Mouse (Mus musculus) spleen, postnatal 4 days (tissue): Measurements from ENCODE around the gene Olfr1390.
"Not testable (repeated sequence)": the region's sequence is repeated elsewhere in the genome, so short reads cannot be mapped to it uniquely, and the experiment has no call there.

Source experiments
- DNase-seq, 2 experiments: peaks; one replicate each; pipeline ENCODE4 v3.0.0; 2022; ENCODE audit warnings: low spot score in 2 of 2

Gene Olfr1390

DNA sequence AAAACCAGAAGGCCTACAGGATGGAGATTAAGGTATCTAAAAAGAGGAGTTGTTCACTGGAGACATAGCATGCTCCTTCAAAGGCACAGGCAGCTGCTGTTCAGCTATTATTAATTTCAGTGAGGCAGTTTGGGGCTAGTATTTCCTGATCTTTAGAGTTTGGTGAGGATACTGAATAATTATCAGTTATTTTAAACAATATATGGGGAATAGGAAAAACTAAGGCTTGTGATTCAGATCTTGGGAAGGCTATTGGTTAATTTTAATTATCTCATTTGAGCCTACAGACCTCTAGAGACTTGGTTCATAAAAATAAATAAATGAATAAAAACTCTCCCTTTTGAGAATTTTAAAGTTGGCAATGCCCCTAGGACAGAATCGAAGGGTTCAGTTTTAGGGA lies at the start of gene Olfr1390:
Olfr1390 (plus strand) TSS at position 301 of the 400 bp plus-strand sequence.
- DNase-seq, result no peak

- peak in 1 of 2 experiments; percentile 25 for DNase-seq
Observed at GRCm38 (mm10) chr11:49287251-49287650, 47.7 kb upstream of the Olfr1390 start.

DNA sequence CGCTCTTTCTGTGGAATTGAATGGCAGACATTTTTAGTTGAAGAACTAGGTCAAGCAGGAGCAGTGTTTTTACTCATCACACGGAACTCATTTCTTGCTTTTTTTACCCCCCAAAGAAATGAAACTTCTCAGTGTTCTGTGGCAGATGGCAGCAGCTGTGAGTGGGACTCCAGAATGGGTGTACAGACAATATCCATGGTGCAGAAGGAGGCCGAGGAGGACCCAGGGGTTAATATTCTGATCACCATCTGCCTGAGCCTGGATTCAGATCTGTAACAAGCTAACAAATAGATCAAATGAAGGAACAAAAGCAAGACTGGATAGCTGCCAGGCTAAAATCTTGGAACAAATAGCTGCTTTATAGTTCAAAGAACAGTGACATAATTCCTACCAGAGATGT lies 42.2 kb upstream of the Olfr1390 start:
- no peak for DNase-seq

DNA sequence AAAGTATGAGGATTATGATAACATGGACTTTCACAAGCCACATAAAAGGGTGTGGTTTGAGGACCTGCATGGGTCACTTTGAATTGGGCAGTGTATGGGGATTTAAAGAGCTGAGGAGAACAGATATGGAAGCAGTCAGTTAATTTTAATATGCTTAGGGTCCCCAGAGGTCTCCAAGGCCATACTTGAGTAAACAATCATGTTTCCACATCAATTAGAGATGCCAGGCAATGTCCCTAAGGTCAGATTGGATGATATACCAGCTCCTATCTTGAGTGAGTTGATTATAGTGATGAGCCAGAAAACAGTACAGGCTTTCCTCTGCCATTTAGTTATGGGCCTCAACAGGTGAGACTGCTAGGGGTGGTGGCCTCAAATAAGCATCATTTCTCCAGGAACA lies 30.5 kb upstream of the Olfr1390 start, which contains the start of gene Olfr10:
Olfr10 (plus strand) TSS at position 301 of the 400 bp plus-strand sequence.
- DNase-seq, result no peak

DNA sequence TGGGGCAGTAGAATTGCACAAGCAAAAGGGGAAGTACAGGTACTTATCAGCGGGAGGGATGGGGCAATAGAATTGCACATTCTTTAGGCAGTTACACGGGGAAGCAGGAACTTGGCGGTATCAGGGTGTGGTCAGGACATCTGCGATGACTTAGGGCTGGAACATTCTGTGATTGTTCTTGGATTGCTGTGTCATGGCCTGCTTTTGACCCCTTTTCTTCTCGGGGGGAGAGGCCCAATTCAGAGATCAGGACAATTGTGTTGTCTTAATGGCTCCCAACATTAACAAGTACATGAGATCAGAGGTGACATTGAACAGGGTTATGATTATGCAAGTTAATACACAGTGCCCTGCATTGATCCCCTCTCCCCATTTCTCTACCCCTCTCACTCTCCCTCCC lies 26.4 kb upstream of the Olfr1390 start:
- not testable (repeated sequence) for DNase-seq

DNA sequence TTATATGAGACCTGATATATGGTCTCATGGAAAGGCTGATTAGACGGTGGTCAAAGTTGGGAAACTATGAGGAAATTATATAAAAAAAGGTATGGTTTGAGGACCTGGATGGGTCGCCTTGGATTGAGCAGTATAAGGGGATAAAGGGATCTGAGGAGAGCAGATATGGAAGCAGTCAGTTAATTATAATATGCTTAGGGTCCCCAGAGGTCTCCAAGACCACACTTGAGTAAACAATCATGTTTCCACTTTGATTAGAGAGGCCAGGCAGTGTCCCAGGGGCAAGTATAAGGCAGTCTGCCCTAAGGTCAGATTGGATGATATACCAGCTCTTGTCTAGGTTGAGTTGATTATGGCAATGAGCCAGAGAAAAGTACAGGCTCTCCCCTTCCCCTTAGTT lies 12.5 kb upstream of the Olfr1390 start, which contains the start of gene Olfr1391:
Olfr1391 (plus strand) TSS at position 301 of the 400 bp plus-strand sequence.
- DNase-seq, result no peak

- DNase-seq, result no peak
Observed at GRCm38 (mm10) chr11:49326726-49327125, 8.3 kb upstream of the Olfr1390 start.

DNA sequence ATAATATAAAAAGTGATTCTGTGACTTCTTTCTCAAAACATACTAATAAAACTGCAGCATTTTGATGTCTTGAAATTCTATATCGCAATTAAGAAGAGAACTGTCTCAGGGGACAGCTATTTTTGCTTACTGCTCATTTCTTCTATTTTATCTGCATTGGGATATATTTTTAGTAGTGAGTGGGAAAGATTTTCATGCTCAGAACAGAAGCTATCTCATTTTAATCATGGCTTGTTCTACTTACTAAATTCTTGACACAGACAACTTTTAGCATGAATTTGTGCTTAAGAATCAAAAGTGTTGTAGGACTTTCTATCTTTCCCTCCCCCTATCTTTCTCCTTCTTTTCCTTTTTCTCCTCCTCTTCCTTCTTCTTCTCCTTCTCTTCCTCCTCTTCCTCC lies 5.3 kb upstream of the Olfr1390 start:
- DNase-seq, result no peak

GRCm38 (mm10) chr11:49337150-49337832 lies 2.3 kb downstream of the Olfr1390 start:
- DNase-seq, result no peak

- DNase-seq, result no peak
Observed at GRCm38 (mm10) chr11:49383133-49383532, 48.1 kb downstream of the Olfr1390 start.

DNA sequence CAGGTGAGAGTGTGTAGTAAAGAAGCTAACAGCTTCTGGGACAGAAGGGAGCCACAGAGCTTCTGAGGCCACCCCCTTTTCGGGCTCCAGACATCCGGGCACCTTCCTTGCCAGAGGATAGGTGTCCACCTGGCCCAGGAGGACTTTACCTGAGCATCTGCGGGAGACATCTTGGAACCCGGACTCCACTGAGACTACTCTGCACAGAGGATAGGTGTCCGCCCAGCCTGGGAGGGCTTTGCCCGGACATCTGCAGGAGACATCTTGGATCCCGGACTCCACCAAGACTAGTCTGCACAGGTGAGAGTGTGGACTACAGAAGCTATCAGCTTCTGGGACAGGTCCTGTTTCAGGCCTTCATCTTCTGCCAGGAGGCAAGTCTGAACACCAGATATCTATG lies 51.1 kb downstream of the Olfr1390 start:
- DNase-seq, result not testable (repeated sequence)
